Mouse (Mus musculus) neural tube, embryonic 15.5 days (tissue): ENCODE measurements around the gene Tspan15. TPM values are rescaled to one million over a fixed set of nuclear protein-coding genes. Genes with fewer than 3 reads are reported as not detected.

Experiments
- ATAC-seq: fragments of 200-750 bp; cut with Nextera tagmentation; 2 replicates; pipeline ENCODE4 v1.8.0; 2017; ENCODE audit warnings: mild to moderate bottlenecking, moderate TSS enrichment, moderate library complexity; ENCODE audit not compliant: low FRiP score
- H3K27ac ChIP-seq: fragments of 300-500 bp; sonication (generic); replicated peaks from 2 replicates; pipeline ENCODE4 v1.5.1; 2015; ENCODE audit warnings: mild to moderate bottlenecking, inconsistent platforms
- H3K27me3 ChIP-seq: fragments of 300-500 bp; sonication (generic); replicated peaks from 2 replicates; pipeline ENCODE4 v1.6.1; 2015; ENCODE audit warnings: inconsistent platforms
- H3K36me3 ChIP-seq: fragments of 300-500 bp; sonication (generic); 2 replicates; pipeline ENCODE4 v1.6.1; 2015; ENCODE audit warnings: inconsistent platforms
- H3K4me1 ChIP-seq: fragments of 300-500 bp; sonication (generic); 2 replicates; pipeline ENCODE4 v1.6.1; 2015; ENCODE audit warnings: inconsistent platforms
- H3K4me2 ChIP-seq: fragments of 300-500 bp; sonication (generic); 2 replicates; pipeline ENCODE4 v1.6.1; 2015; ENCODE audit warnings: inconsistent platforms, mild to moderate bottlenecking, moderate library complexity
- H3K4me3 ChIP-seq: fragments of 300-500 bp; sonication (generic); replicated peaks from 2 replicates; pipeline ENCODE4 v1.5.1; 2015; ENCODE audit warnings: mild to moderate bottlenecking, inconsistent platforms
- H3K9ac ChIP-seq: fragments of 300-500 bp; sonication (generic); replicated peaks from 2 replicates; pipeline ENCODE4 v1.6.1; 2015; ENCODE audit warnings: mild to moderate bottlenecking, inconsistent platforms
- H3K9me3 ChIP-seq: fragments of 300-500 bp; sonication (generic); replicated peaks from 2 replicates; pipeline ENCODE4 v1.6.1; 2016; ENCODE audit warnings: inconsistent platforms
- WGBS: fragments of 180-500 bp; shearing (Covaris S2); methylation state at CpG from one replicate; pipeline ENCODE4 v1.1.7; 2015; ENCODE audit warnings: mixed read lengths; 5-methylcytosine and 5-hydroxymethylcytosine counted together
- polyA plus RNA-seq: library from polyadenylated mRNA; unstranded; fragments of >200 nt; fragmentation: Nextera tagmentation; extraction: Ambion mirVana; gene quantifications from 2 replicates; pipeline ENCODE4 v1.2.1, GENCODE M21; 2015

Gene Tspan15
- polyA plus RNA-seq, 1 experiment from 2014 or later = 16.6 TPM

GRCm38 (mm10) chr10:62224231-62224630 is 6.8 kb downstream of the Tspan15 start:
- no peaks in the 10 kb centered on the region for H3K9me3 ChIP-seq
- 81% methylated on average over 6 of the region's 6 CpGs for WGBS
- H3K4me1 ChIP-seq = no peaks in the 10 kb centered on the region
- no peak overlapping the region for H3K4me2 ChIP-seq
- H3K4me3 ChIP-seq = no peak overlapping the region
- H3K36me3 ChIP-seq = no peaks in the 10 kb centered on the region
- no peak overlapping the region for H3K27ac ChIP-seq
- H3K27me3 ChIP-seq = 0 out of 2 replicates have a peak, but pooled peaks cover 2% of the 10 kb centered on the region
- no peak overlapping the region for H3K9ac ChIP-seq
- no peak for ATAC-seq

- Histone ChIP-seq H3K4me1 (no peaks in the 10 kb centered on the region), H3K4me3 (no peak overlapping the region), H3K9ac (no peak overlapping the region), H3K9me3 (no peaks in the 10 kb centered on the region), H3K27me3 (no peaks in the 10 kb centered on the region), H3K27ac (no peak overlapping the region), H3K4me2 (no peak overlapping the region), H3K36me3 (no peaks in the 10 kb centered on the region)
- WGBS = 83% methylated on average over 17 of the region's 17 CpGs
- ATAC-seq = no peak
Measured at GRCm38 (mm10) chr10:62222777-62223176, 8.3 kb downstream of the Tspan15 start.

- no peak for ATAC-seq
- no peaks in the 10 kb centered on the region for H3K4me1 ChIP-seq
- no peaks in the 10 kb centered on the region for H3K27me3 ChIP-seq
- H3K36me3 ChIP-seq = no peaks in the 10 kb centered on the region
- H3K27ac ChIP-seq = no peak overlapping the region
- 83% methylated on average over 2 of the region's 2 CpGs for WGBS
- no peaks in the 10 kb centered on the region for H3K9me3 ChIP-seq
- H3K9ac ChIP-seq = no peak overlapping the region
- H3K4me3 ChIP-seq = no peak overlapping the region
- no peak overlapping the region for H3K4me2 ChIP-seq
Measured at GRCm38 (mm10) chr10:62221647-62222046, 9.4 kb downstream of the Tspan15 start.

GRCm38 (mm10) chr10:62220732-62221514 is 10.1 kb downstream of the Tspan15 start:
- Histone ChIP-seq H3K27ac (no peak overlapping the region), H3K4me2 (no peak overlapping the region), H3K4me3 (no peak overlapping the region), H3K9me3 (no peaks in the 10 kb centered on the region), H3K9ac (no peak overlapping the region), H3K4me1 (peaks cover 3% of the 10 kb centered on the region; the same call in 1 of the 2 replicates), H3K27me3 (no peaks in the 10 kb centered on the region), H3K36me3 (no peaks in the 10 kb centered on the region)
- WGBS = 79% methylated on average over 8 of the region's 8 CpGs
- ATAC-seq = no peak

GRCm38 (mm10) chr10:62218789-62219172 is 12.3 kb downstream of the Tspan15 start:
- Histone ChIP-seq H3K36me3 (no peaks in the 10 kb centered on the region), H3K27ac (no peak overlapping the region), H3K4me3 (no peak overlapping the region), H3K9ac (no peak overlapping the region), H3K4me2 (no peak overlapping the region), H3K27me3 (no peaks in the 10 kb centered on the region), H3K4me1 (peaks cover 3% of the 10 kb centered on the region; the same call in 1 of the 2 replicates), H3K9me3 (no peaks in the 10 kb centered on the region)
- no peak for ATAC-seq
- WGBS = 70% methylated on average over 7 of the region's 7 CpGs

- ATAC-seq = no peak
- Histone ChIP-seq H3K4me1 (peaks cover 3% of the 10 kb centered on the region; the same call in 1 of the 2 replicates), H3K27me3 (no peaks in the 10 kb centered on the region), H3K4me3 (no peak overlapping the region), H3K36me3 (no peaks in the 10 kb centered on the region), H3K9me3 (no peaks in the 10 kb centered on the region), H3K9ac (no peak overlapping the region), H3K27ac (no peak overlapping the region), H3K4me2 (no peak overlapping the region)
- WGBS = 90% methylated on average over 19 of the region's 19 CpGs
Measured at GRCm38 (mm10) chr10:62218044-62218788, 12.8 kb downstream of the Tspan15 start.

GRCm38 (mm10) chr10:62217196-62217595 is 13.9 kb downstream of the Tspan15 start:
- no peaks in the 10 kb centered on the region for H3K9me3 ChIP-seq
- WGBS = 54% methylated on average over 8 of the region's 8 CpGs
- H3K9ac ChIP-seq = no peak overlapping the region
- no peaks in the 10 kb centered on the region for H3K36me3 ChIP-seq
- no peak overlapping the region for H3K4me2 ChIP-seq
- no peak for ATAC-seq
- peak overlapping the region; percentile 48 for H3K27ac ChIP-seq
- no peaks in the 10 kb centered on the region for H3K27me3 ChIP-seq
- no peak overlapping the region for H3K4me3 ChIP-seq
- H3K4me1 ChIP-seq = peaks cover 3% of the 10 kb centered on the region; the same call in 1 of the 2 replicates

GRCm38 (mm10) chr10:62216595-62216994 is 14.5 kb downstream of the Tspan15 start:
- ATAC-seq = no peak
- H3K9me3 ChIP-seq = no peaks in the 10 kb centered on the region
- no peaks in the 10 kb centered on the region for H3K36me3 ChIP-seq
- H3K9ac ChIP-seq = no peak overlapping the region
- peaks cover 3% of the 10 kb centered on the region; the same call in 1 of the 2 replicates for H3K4me1 ChIP-seq
- H3K27ac ChIP-seq = peak overlapping the region; percentile 48
- H3K27me3 ChIP-seq = no peaks in the 10 kb centered on the region
- no peak overlapping the region for H3K4me2 ChIP-seq
- WGBS = 41% methylated on average over 5 of the region's 5 CpGs
- no peak overlapping the region for H3K4me3 ChIP-seq

GRCm38 (mm10) chr10:62215633-62216032 is 15.4 kb downstream of the Tspan15 start:
- no peak overlapping the region for H3K4me2 ChIP-seq
- peaks cover 3% of the 10 kb centered on the region; the same call in 1 of the 2 replicates for H3K4me1 ChIP-seq
- no peak overlapping the region for H3K4me3 ChIP-seq
- H3K27me3 ChIP-seq = no peaks in the 10 kb centered on the region
- no peak overlapping the region for H3K9ac ChIP-seq
- ATAC-seq = no peak
- H3K27ac ChIP-seq = no peak overlapping the region
- no peaks in the 10 kb centered on the region for H3K9me3 ChIP-seq
- H3K36me3 ChIP-seq = no peaks in the 10 kb centered on the region
- WGBS = 95% methylated on average over 8 of the region's 8 CpGs

GRCm38 (mm10) chr10:62215169-62215616 is 15.9 kb downstream of the Tspan15 start:
- Histone ChIP-seq H3K27ac (no peak overlapping the region), H3K9me3 (no peaks in the 10 kb centered on the region), H3K4me2 (no peak overlapping the region), H3K4me3 (no peak overlapping the region), H3K36me3 (no peaks in the 10 kb centered on the region), H3K4me1 (peaks cover 3% of the 10 kb centered on the region; the same call in 1 of the 2 replicates), H3K9ac (no peak overlapping the region), H3K27me3 (no peaks in the 10 kb centered on the region)
- 70% methylated on average over 5 of the region's 5 CpGs for WGBS
- no peak for ATAC-seq

GRCm38 (mm10) chr10:62211310-62211709 is 19.7 kb downstream of the Tspan15 start:
- peaks cover under 1% of the 10 kb centered on the region; the same call in 1 of the 2 replicates for H3K4me1 ChIP-seq
- H3K9me3 ChIP-seq = no peaks in the 10 kb centered on the region
- no peak overlapping the region for H3K4me3 ChIP-seq
- H3K4me2 ChIP-seq = no peak overlapping the region
- no peak overlapping the region for H3K9ac ChIP-seq
- ATAC-seq = no peak
- no peaks in the 10 kb centered on the region for H3K27me3 ChIP-seq
- H3K36me3 ChIP-seq = no peaks in the 10 kb centered on the region
- 75% methylated on average over 5 of the region's 6 CpGs for WGBS
- H3K27ac ChIP-seq = no peak overlapping the region
